Mouse (Mus musculus): ENCODE results near the gene Pde1c.

The Pde1c gene

GRCm38 (mm10) chr6:56332149-56332548 is 236.8 kb downstream of the Pde1c start:
- DNase-seq (ENCODE audit: low read depth, low spot score) = no peak

- no peak for DNase-seq (ENCODE audit: low read depth, low spot score)
Measured at GRCm38 (mm10) chr6:56331432-56331831, 237.5 kb downstream of the Pde1c start.

GRCm38 (mm10) chr6:56328103-56328502 is 240.8 kb downstream of the Pde1c start:
- DNase-seq (ENCODE audit: low read depth, low spot score) = no peak

GRCm38 (mm10) chr6:56322799-56323198 is 246.1 kb downstream of the Pde1c start:
- DNase-seq (ENCODE audit: low read depth, low spot score) = no peak

DNA sequence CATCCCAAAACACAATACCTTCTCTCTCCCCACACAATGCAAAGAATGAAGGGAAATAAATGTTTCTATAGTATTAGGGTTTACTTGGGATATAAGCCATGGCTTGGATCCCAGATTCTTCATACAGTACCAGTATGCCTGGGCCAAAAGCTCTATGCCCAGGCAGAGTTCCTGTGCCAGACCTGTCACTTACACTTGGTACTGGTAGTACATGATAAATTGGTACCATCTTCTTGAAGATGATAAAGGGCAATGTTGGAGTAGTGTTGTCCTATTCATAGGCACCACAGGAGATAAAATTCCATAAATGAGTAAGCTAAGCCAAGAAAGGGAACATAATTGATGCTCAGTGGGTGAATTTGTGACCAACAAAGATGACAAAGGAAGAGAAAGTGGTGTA is 258.6 kb downstream of the Pde1c start:
- DNase-seq (ENCODE audit: low read depth, low spot score) = no peak

- DNase-seq (ENCODE audit: low read depth, low spot score) = no peak
Measured at GRCm38 (mm10) chr6:56306066-56306465, 262.8 kb downstream of the Pde1c start.

- DNase-seq (ENCODE audit: low read depth, low spot score) = no peak
Measured at GRCm38 (mm10) chr6:56292176-56292575, 276.7 kb downstream of the Pde1c start.

DNA sequence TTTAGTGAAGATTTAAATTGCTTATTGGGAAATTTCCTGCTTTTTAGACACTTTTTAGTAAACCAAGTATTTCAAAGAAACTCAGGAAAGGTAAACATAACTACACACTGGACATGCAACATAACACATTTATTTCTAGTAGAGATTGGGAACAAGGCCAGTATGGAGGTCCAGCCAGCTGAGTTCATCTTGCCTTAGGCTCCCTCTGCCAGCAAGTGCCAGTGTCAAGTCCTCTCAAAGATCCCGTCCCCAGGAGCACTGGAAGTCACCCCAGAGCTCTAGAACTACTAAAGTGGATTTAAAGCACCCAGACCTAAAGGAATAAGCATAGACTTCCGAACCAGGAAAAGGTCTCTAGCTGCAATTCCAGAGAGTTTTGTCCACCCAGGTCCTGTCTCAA is 279.6 kb downstream of the Pde1c start:
- no peak for DNase-seq (ENCODE audit: low read depth, low spot score)

- DNase-seq (ENCODE audit: low read depth, low spot score) = no peak
Measured at GRCm38 (mm10) chr6:56284821-56285220, 284.1 kb downstream of the Pde1c start.

DNA sequence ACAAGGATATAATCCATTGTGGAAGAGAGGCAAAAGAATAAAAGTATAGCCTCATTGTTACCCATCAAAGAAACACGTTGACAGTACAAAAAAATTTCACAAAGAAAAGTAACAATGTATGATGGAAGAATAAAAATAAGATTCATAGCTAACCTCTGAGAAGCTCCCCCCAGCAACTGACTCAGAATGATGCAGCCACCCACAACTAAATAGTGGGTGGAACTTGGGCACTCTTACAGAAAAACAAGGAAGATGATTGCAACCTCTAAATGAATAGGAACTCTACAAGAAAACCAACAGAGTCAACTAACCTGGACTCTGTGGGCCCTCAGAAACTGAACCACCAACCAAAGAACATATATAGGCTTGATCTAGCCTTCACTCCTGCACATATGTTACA is 293.4 kb downstream of the Pde1c start:
- DNase-seq (ENCODE audit: low read depth, low spot score) = no peak

GRCm38 (mm10) chr6:56271741-56272140 is 297.2 kb downstream of the Pde1c start:
- no peak for DNase-seq (ENCODE audit: low read depth, low spot score)

- DNase-seq (ENCODE audit: low read depth, low spot score) = no peak
Measured at GRCm38 (mm10) chr6:56264509-56264908, 304.4 kb downstream of the Pde1c start.

DNA sequence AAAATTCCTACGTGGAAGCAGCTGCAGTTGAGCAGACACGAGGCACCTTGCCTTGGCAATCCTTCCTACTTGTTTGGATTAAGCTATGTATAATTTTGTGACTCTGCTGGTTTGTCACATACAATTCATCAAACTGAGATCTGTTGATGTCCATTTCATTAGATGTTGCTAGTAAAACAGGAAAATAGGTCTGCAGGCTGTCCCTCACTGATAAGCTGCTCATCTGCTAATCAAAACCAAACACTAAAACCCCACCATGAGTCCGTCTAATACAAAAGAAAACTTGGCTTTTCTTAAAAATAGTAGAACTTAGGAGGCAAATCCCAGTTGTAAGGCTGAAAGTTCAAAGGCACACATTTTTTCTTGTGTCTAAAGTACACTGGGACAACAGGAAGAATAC is 308.8 kb downstream of the Pde1c start:
- DNase-seq (ENCODE audit: low read depth, low spot score) = no peak

DNA sequence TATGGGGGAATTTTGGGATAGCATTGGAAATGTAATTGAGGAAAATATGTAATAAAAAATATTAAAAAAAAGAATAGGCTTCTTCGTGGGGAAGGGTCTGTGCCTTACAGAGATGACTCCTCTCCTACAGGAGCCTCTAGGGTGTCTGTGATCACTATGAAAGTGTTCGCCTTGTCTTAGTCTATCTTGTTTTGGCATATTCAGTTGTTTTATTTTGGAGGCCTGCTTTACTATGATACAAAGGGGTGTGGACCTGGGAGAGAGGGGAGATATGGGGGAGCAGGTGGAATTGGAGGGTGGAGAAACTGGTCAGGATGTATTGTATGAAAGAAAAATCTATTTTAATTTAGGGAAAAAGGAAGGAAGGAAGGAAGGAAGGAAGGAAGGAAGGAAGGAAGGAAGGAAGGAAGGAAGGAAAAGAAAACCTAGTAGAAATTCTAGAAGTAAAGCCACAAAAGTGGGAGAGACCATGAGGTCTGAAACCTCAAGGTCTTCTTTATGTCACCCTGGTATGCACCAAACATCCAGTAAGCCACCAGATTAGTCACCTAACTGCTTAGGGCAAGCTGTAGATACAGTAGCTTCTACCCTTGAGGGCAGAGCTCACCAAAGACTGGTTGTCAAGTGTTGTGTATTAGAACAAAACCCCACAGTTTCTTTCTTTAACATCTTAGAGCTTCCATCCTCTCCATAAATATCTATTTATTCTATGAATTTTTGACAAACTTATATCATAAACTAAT is 311.2 kb downstream of the Pde1c start:
- DNase-seq (ENCODE audit: low read depth, low spot score) = no peak

GRCm38 (mm10) chr6:56250091-56250490 is 318.8 kb downstream of the Pde1c start:
- DNase-seq (ENCODE audit: low read depth, low spot score) = no peak

DNA sequence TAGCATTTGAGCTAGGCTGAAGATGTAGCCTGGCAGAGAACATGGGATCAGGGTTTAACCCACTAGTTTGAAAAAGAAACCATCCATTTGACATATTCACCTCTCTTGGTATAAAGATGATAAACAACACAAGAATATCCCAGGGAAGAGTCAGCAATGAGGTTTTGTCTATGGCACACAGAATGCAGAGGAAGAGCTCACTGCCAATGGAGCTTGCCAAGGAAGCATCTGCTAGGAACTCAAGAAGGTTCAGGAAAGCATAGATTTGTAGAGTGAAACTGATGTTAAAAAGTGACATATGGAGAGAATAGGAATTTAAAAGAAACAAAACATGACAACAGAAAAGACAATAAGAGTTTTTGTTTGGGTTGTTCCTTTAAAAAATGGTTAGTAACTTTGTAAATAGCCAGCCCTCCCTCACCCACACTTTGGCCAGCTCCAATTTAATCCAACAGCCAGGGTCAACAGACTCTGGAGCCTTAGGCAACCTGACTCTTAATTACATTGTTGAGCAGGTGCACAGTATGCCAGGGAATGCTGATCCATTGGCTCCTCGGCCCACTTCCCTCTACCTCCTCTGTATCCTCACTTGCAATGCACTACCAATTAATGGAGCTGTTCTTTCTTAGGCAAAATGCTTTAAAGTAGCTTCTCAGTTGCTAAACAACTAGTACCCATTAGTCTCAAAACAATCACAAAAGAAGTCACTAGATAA is 377.3 kb downstream of the Pde1c start:
- DNase-seq (ENCODE audit: low read depth, low spot score) = no peak

DNA sequence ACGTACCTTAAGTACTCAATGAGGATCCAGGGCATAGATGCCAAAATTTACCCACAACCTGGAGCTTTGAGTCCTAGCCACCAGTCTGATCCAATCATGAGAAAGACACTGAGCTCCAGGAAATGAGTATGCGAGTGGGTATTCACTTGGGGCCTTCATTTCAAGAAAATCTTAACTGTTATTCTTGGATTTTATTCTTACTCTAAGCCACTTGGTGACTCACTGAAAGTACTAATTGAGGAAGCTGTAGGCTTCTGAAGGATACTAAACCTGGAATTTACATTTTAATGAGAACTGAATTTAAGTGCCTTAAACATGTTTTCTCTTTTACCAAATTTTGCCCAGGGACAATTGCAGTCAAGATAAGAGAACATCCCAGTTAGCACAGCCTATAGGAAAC is 392.4 kb downstream of the Pde1c start:
- no peak for DNase-seq (ENCODE audit: low read depth, low spot score)

DNA sequence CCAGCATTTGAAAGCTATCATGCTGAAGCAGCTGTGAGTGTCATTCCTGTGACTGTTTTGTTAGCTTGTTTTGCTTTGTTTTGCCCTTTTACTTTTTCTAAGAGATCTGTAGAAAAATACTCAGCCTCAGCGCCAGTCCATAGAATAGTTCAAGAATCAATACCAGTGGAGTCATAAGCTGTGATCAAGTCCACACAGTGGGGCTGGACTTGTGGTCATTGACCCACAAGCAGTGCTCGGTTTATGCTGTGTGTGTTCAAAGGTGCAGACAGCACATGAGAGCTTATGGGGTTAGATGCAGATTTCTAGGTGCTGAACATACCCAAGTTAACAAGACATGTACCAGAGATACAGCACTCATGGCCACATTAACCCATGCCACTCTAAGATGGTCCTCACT is 396.7 kb downstream of the Pde1c start:
- DNase-seq (ENCODE audit: low read depth, low spot score) = no peak

- DNase-seq (ENCODE audit: low read depth, low spot score) = no peak
Measured at GRCm38 (mm10) chr6:56168736-56169135, 400.2 kb downstream of the Pde1c start.

DNA sequence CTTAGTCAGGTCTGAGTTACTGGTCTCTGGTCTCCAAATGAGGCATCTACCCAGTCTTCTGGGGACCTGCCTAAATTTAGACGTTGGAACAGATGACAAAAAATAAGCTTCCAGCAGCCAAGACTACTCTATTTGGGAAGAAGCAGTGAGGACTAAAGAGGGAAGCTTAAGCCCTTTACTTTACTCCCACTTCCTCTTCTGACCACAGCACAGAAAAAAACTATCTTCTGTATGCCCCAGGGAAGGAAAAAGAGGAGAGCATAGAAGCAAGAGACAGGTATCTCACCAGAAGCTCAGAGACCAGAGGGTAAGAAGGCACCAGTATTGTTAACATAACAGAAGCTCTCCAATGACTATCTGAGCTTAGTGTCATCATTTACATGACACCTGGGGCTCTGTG is 410.7 kb downstream of the Pde1c start:
- DNase-seq (ENCODE audit: low read depth, low spot score) = no peak

- DNase-seq (ENCODE audit: low read depth, low spot score) = no peak
Measured at GRCm38 (mm10) chr6:56156836-56157235, 412.1 kb downstream of the Pde1c start.

DNA sequence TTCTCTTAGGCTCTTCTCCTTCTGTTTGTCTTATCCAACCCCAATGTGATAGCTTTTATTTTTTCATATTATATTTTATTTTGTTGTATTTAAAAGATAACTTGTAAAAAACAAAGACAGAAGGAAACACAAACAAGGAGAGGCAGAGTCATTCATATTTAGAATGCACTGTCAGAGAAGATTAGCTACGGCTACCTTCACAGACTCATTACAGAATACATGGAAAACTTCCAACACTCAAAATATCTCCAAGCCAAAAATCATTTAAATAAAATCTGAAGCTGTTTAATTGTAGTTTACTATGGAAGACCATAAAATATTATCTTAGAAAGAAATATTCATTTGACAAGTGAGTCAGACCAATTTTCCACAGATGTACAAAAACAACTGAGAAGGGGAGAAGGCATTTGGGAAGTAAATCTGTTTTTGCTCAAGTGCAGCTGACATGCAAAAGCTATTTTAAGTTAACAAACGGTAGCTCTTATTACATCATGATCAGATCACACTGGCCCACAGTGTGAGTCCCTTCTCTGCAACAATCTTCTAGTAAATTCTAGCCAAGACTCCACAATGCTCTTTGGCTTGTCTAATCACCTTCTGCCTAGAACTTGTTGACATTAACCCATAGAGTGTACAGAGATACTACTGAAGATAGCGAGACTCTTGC is 438.3 kb downstream of the Pde1c start:
- DNase-seq (ENCODE audit: low read depth, low spot score) = no peak
